Mouse (Mus musculus): ENCODE data around the gene Hsf4. TPM values are rescaled to one million over a fixed set of nuclear protein-coding genes. Genes with fewer than 3 reads are reported as not detected.
A peak's percentile ranks its signal among the peaks of the same experiment; 100 is the strongest.
"Not testable (repeated sequence)": the region's sequence is repeated elsewhere in the genome, so short reads cannot be mapped to it uniquely, and the experiment has no call there.

Gene Hsf4
- polyA plus RNA-seq, 1 experiment from 2014 or later: 0.24 TPM

GRCm38 (mm10) chr8:105290554-105291314 lies 21.1 kb downstream of the Hsf4 start:
- Histone ChIP-seq H3K4me2 (peak overlapping the region; percentile 84), H3K27me3 (replicated peaks) (peaks cover 10% of the 10 kb centered on the region), H3K9ac (no peak overlapping the region), H3K4me3 (replicated peaks) (peak overlapping the region; percentile 19; the same call in 1 of the 2 replicates), H3K4me1 (peaks cover 23% of the 10 kb centered on the region), H3K36me3 (no peaks in the 10 kb centered on the region), H3K27ac (no peak overlapping the region), H3K9me3 (no peaks in the 10 kb centered on the region)
- WGBS: 8% methylated on average over 31 of the region's 31 CpGs
- ATAC-seq (ENCODE audit: insufficient read depth, low FRiP score, low read depth): no peak

GRCm38 (mm10) chr8:105291364-105291763 lies 21.8 kb downstream of the Hsf4 start:
- H3K4me3 ChIP-seq (replicated peaks); H3K36me3 ChIP-seq; ATAC-seq (ENCODE audit: insufficient read depth, low FRiP score, low read depth); H3K9ac ChIP-seq; H3K9me3 ChIP-seq; H3K27ac ChIP-seq; H3K4me2 ChIP-seq: not testable (repeated sequence)
- WGBS: 79% methylated on average over 8 of the region's 8 CpGs
- peaks cover 23% of the 10 kb centered on the region for H3K4me1 ChIP-seq
- H3K27me3 ChIP-seq (replicated peaks): peaks cover 10% of the 10 kb centered on the region

- not testable (repeated sequence) for H3K4me2 ChIP-seq; H3K36me3 ChIP-seq; H3K9me3 ChIP-seq; ATAC-seq (ENCODE audit: insufficient read depth, low FRiP score, low read depth); H3K4me3 ChIP-seq (replicated peaks); H3K9ac ChIP-seq; H3K27ac ChIP-seq
- Histone ChIP-seq H3K27me3 (replicated peaks) (peaks cover 10% of the 10 kb centered on the region), H3K4me1 (peaks cover 23% of the 10 kb centered on the region)
- 61% methylated on average over 3 of the region's 3 CpGs for WGBS
Measured at GRCm38 (mm10) chr8:105291802-105292201, 22.2 kb downstream of the Hsf4 start.

GRCm38 (mm10) chr8:105292471-105292870 lies 22.9 kb downstream of the Hsf4 start:
- H3K36me3 ChIP-seq: no peaks in the 10 kb centered on the region
- 78% methylated on average over 7 of the region's 7 CpGs for WGBS

GRCm38 (mm10) chr8:105293405-105293804 lies 23.8 kb downstream of the Hsf4 start:
- H3K27ac ChIP-seq: no peak overlapping the region
- H3K4me1 ChIP-seq: peaks cover 27% of the 10 kb centered on the region
- 70% methylated on average over 19 of the region's 19 CpGs for WGBS
- H3K9me3 ChIP-seq: no peaks in the 10 kb centered on the region
- ATAC-seq (ENCODE audit: insufficient read depth, low FRiP score, low read depth): no peak
- no peaks in the 10 kb centered on the region for H3K36me3 ChIP-seq
- peaks cover 10% of the 10 kb centered on the region for H3K27me3 ChIP-seq (replicated peaks)
- no peak overlapping the region for H3K4me2 ChIP-seq
- H3K9ac ChIP-seq: no peak overlapping the region
- H3K4me3 ChIP-seq (replicated peaks): no peak overlapping the region

More at GRCm38 (mm10) chr8:105292471-105292870, 22.9 kb downstream of the Hsf4 start:
- Histone ChIP-seq H3K9ac (no peak overlapping the region), H3K4me1 (peaks cover 28% of the 10 kb centered on the region), H3K4me2 (no peak overlapping the region), H3K4me3 (replicated peaks) (no peak overlapping the region), H3K27ac (no peak overlapping the region), H3K27me3 (replicated peaks) (peaks cover 10% of the 10 kb centered on the region), H3K9me3 (no peaks in the 10 kb centered on the region)
- no peak for ATAC-seq (ENCODE audit: insufficient read depth, low FRiP score, low read depth)

DNA sequence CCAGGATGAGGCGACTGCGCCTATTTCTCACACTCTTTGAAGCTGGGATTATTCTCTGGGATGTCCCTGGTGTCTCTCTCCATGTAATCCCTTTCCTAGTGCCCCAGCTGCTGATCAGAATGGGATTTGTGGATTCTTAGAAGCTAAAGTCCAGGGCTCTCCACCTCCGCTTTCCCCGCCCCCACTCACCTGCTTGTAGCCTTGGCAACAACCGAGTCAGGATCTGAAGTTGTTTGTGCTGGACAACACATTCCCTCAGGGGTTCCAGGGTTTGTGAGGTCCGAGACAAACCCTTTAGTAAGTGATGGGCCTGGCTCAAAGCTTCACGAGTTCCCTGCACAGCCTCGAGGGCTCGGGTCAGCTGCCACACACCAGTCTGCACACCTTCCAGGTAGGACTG lies 25.2 kb downstream of the Hsf4 start:
- H3K4me2 ChIP-seq: no peak overlapping the region
- peaks cover 1% of the 10 kb centered on the region for H3K36me3 ChIP-seq
- H3K9ac ChIP-seq: no peak overlapping the region
- no peak overlapping the region for H3K27ac ChIP-seq
- no peaks in the 10 kb centered on the region for H3K9me3 ChIP-seq
- no peak for ATAC-seq (ENCODE audit: insufficient read depth, low FRiP score, low read depth)
- 65% methylated on average over 9 of the region's 9 CpGs for WGBS
- peak overlapping the region; percentile 6; the same call in 1 of the 2 replicates for H3K4me3 ChIP-seq (replicated peaks)
- H3K4me1 ChIP-seq: peaks cover 30% of the 10 kb centered on the region
- peaks cover 10% of the 10 kb centered on the region for H3K27me3 ChIP-seq (replicated peaks)

GRCm38 (mm10) chr8:105295256-105295655 lies 25.7 kb downstream of the Hsf4 start:
- Histone ChIP-seq H3K4me1 (peaks cover 27% of the 10 kb centered on the region), H3K9me3 (no peaks in the 10 kb centered on the region), H3K27ac (peak overlapping the region; percentile 11; the same call in 1 of the 2 replicates), H3K4me3 (replicated peaks) (peak overlapping the region; percentile 6; the same call in 1 of the 2 replicates), H3K27me3 (replicated peaks) (peaks cover 6% of the 10 kb centered on the region), H3K9ac (no peak overlapping the region), H3K4me2 (peak overlapping the region; percentile 12; the same call in 1 of the 2 replicates), H3K36me3 (peaks cover 6% of the 10 kb centered on the region)
- no peak for ATAC-seq (ENCODE audit: insufficient read depth, low FRiP score, low read depth)
- WGBS: 68% methylated on average over 11 of the region's 11 CpGs

GRCm38 (mm10) chr8:105295895-105296573 lies 26.4 kb downstream of the Hsf4 start, which contains the start of gene Exoc3l:
Gene Exoc3l (minus strand): TSS chr8:105296101.
- Histone ChIP-seq H3K27ac (peak within 1 kb of the TSS; percentile 11; the same call in 1 of the 2 replicates), H3K4me3 (replicated peaks) (peak within 1 kb of the TSS; percentile 80), H3K4me1 (peaks cover 20% of the 10 kb centered on the region), H3K36me3 (peaks cover 13% of the 10 kb centered on the region), H3K9ac (no peak within 1 kb of the TSS), H3K9me3 (no peaks in the 10 kb centered on the region), H3K4me2 (peak within 1 kb of the TSS; percentile 72), H3K27me3 (replicated peaks) (no peaks in the 10 kb centered on the region)
- WGBS: 54% methylated on average over 11 of the region's 11 CpGs
- ATAC-seq (ENCODE audit: insufficient read depth, low FRiP score, low read depth): no peak

DNA sequence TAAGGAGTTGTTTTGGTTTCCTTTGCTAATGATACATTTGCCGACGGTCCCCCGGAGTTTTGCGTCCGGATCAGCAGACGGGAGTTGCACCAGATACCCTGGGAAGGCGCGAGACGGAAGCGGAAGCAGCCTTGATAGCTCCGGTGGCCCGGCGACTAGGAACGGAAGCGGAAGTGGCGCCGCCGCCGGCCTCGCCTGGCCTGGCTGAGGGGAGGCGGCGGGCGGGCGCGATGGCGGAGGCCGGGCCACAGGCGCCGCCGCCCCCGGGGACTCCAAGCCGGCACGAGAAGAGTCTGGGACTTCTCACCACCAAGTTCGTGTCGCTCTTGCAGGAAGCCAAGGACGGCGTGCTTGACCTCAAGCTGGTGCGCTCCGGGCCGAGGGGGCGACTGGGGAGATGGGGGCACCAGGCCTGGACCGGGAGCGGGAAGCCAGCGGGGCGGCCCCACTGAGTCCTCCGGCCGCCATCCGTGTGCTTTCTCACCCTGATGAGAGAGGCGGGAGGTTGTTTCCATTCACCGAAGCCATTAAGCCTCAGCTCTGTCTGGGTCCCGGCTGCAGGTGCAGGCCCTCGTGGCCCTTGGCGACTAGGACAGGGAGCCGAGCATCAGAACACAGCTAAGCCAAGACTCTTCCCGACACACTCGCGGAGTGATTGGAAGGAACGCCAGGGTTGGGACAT lies 28.1 kb downstream of the Hsf4 start, which contains the start of gene E2f4:
E2f4 (plus strand) TSS at position 153 of the 682 bp plus-strand sequence.
- Histone ChIP-seq H3K9me3 (no peaks in the 10 kb centered on the region), H3K4me1 (peaks cover 20% of the 10 kb centered on the region), H3K4me2 (peak within 1 kb of the TSS; percentile 72), H3K27me3 (replicated peaks) (no peaks in the 10 kb centered on the region), H3K36me3 (peaks cover 21% of the 10 kb centered on the region), H3K27ac (peak within 1 kb of the TSS; percentile 49), H3K4me3 (replicated peaks) (peak within 1 kb of the TSS; percentile 80), H3K9ac (peak within 1 kb of the TSS; percentile 83)
- peak; percentile 86; the same call in 1 of the 2 replicates for ATAC-seq (ENCODE audit: insufficient read depth, low FRiP score, low read depth)
- WGBS: under 1% methylated on average over 58 of the region's 58 CpGs

DNA sequence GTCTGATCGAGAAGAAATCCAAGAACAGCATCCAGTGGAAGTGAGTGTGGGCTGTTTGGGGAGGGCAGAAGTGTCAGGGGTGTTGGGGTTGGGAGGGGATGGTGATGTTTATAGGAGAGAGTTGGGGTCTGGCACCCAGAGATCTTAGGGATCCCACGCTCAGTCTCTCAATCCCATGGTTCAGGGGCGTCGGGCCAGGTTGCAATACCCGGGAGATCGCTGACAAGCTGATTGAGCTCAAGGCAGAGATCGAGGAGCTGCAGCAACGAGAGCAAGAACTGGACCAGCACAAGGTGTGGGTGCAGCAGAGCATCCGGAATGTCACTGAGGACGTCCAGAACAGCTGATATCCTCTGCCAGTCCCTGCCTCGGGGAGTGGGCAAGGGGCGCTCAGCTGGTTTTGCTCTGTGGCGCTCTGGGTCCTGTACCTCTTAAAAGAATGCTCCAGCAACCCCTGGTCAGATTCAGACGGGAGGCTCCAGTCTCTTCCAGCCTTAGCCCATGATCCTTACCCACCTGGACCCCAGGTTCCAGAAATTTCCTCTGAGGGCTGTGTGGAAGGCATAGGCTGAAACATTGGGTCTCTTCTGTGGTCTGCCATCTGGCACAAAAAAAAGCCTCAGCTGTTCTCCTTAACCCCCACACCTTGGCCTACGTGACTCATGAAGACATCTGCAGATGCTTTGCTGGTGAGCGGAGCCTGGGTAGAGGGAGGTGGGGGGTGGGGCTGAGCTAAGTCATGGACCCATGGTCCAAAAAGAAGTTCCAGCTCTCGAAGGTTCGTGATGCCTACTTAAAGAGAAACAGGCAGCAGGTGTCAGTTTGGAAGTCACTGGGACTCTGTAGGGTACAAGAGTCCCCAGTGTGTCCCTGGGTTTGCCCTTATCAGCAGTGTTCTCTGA lies 29.0 kb downstream of the Hsf4 start:
- no peaks in the 10 kb centered on the region for H3K27me3 ChIP-seq (replicated peaks)
- H3K36me3 ChIP-seq: peaks cover 26% of the 10 kb centered on the region
- H3K4me1 ChIP-seq: peaks cover 20% of the 10 kb centered on the region
- H3K4me2 ChIP-seq: peak overlapping the region; percentile 72
- H3K27ac ChIP-seq: no peak overlapping the region
- no peaks in the 10 kb centered on the region for H3K9me3 ChIP-seq
- ATAC-seq (ENCODE audit: insufficient read depth, low FRiP score, low read depth): no peak
- peak overlapping the region; percentile 80 for H3K4me3 ChIP-seq (replicated peaks)
- peak overlapping the region; percentile 83 for H3K9ac ChIP-seq
- WGBS: 52% methylated on average over 18 of the region's 18 CpGs

- Histone ChIP-seq H3K4me3 (replicated peaks) (no peak overlapping the region), H3K27me3 (replicated peaks) (no peaks in the 10 kb centered on the region), H3K27ac (no peak overlapping the region), H3K4me2 (no peak overlapping the region), H3K9me3 (no peaks in the 10 kb centered on the region), H3K36me3 (peaks cover 30% of the 10 kb centered on the region), H3K9ac (no peak overlapping the region), H3K4me1 (peaks cover 30% of the 10 kb centered on the region)
- 85% methylated on average over 8 of the region's 8 CpGs for WGBS
- ATAC-seq (ENCODE audit: insufficient read depth, low FRiP score, low read depth): peak; percentile 87; the same call in 1 of the 2 replicates
Measured at GRCm38 (mm10) chr8:105299962-105300361, 30.4 kb downstream of the Hsf4 start.

All from stomach, embryonic 15.5 days (tissue).